Mouse (Mus musculus) lung, postnatal 0 days (tissue): ENCODE results near the gene Tmem266.

Experiments used
- CTCF ChIP-seq: IDR thresholded peaks from 2 replicates; pipeline ENCODE4 v1.5.1; 2016; ENCODE audit warnings: antibody characterized with exemption, mild to moderate bottlenecking
- EP300 ChIP-seq: IDR thresholded peaks from 2 replicates; pipeline ENCODE4 v1.6.1; 2016; ENCODE audit warnings: antibody characterized with exemption, mild to moderate bottlenecking, control low read depth

DNA sequence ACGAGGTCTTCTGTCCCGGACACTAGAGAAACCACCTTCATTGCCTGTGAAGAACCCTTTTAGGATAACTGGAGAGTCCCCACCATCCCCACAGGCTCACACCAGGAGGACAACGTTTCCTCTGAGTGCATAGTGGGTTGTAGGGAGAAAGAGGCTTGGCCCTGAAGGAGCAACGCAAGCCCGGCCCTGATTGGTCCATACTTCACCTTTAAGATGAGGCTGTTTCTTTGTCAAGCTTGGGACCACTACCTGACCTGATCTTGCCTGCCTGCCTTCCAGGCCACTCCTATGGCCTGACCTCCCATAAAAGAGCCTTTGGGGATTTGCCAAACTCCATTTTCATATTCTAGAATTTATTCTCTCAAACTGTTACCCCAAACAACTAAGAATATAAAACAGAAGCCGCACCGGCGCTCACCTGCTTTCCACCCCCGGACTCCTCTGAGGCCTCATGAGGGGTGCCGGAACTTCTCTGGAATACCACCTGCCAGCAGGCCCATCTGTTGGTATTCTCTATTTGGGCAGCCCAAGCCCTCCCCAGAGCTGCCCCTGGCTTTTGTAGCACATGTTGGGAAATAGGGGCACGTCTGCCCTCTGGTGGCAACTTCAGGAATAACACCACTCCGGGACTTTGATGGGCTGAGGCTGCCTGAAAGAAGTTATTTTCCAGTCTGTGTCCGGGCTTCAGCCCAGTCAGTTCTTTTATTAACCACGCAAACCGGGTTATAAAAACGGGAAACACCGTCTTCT, 65.4 kb downstream of the Tmem266 start:
- TF ChIP-seq EP300 (no peak), CTCF (peak; percentile 88)
